Mouse (Mus musculus) right cerebral cortex, postnatal 14 days (tissue): ENCODE measurements at regions not wholly inside any gene's neighbourhood (a gene's known extent, or its start where the extent isn't known, plus 50 kb on each side); places are given as distances from the start of the nearest gene placed in this dataset.
A peak's percentile ranks its signal among the peaks of the same experiment; 100 is the strongest.

Experiments used
- DNase-seq: peaks from one replicate; pipeline ENCODE4 v3.0.0; 2022

DNA sequence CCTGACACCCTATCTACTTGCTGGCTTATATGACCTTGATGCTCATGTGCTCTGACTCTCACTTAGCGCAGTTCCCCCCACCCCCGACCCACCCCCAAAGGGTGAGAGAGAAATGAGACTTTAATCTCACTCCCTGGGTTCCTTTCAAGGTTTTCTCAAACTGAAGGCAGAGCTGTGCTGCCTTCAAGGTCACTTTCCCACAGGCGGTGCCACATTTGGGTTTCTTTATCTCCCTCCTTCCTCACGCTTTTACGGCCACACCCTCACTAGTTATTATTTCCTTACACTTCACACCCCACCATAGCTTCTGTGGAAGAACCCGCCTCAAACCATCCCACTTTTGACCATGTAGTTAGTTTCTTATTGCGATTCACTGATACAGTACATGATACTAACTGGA lies 244.1 kb upstream of the Nr5a2 start:
- no peak for DNase-seq

DNA sequence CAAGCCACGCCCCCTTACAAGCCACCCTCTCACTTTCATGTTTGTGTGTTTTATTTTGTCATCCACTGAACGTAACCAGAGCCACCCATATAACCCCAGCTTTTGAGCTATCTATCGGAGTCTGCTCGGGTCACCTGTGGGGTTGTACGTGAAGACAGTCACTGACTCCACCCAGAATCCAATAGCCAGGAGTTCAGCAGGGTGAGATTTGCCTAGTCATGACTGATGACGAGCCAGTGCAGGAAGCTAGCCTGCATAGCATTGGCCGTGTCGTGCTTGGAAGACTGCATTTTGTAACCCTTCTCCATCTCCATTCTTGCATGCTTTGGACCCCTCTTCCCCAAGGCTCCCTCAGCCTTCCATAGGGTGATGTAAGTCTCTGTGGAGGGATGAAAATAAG lies 243.3 kb upstream of the Nr5a2 start:
- DNase-seq, result no peak

DNA sequence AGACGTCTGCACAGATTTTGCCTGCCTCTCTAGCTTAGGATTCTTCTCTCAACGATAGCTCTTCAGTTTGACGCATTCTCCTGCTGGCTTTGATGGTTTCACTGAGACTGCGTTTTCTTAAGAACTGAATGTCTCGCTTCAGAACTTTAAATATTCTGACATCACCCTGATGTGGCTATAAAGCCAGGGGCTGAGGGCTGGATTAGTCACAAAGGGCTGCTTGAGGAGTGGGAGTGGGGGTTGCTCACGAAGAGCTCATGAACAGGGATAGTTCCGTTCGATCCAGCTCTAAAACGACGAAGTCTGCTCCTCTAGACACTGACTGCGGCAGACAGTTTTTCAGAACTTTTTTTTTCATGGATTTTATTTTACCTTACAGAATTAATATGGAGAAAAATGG lies 240.7 kb upstream of the Nr5a2 start:
- no peak for DNase-seq

DNA sequence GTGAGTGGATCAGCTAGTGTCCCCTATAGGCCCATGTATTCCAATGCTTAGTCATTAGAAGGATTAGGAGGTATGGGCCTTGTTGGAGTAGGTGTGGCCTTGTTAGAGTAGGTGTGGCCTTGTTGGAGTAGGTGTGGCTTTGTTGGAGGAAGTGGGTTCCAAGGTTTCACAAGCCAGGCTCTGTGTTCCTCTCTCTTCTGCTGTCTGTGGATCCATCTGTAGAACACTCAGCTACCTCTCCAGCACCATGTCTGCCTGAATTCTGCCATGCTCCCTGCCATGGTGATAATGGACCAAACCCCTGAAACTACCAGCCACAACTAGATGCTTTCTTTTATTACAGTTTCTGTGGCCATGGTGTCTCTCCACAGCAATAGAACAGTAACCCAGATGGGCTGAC lies 235.7 kb upstream of the Nr5a2 start:
- no peak for DNase-seq

GRCm38 (mm10) chr1:137195065-137195620 lies 234.9 kb upstream of the Nr5a2 start:
- no peak for DNase-seq

- DNase-seq, result no peak
Observed at GRCm38 (mm10) chr1:137178231-137178630, 218.0 kb upstream of the Nr5a2 start.

DNA sequence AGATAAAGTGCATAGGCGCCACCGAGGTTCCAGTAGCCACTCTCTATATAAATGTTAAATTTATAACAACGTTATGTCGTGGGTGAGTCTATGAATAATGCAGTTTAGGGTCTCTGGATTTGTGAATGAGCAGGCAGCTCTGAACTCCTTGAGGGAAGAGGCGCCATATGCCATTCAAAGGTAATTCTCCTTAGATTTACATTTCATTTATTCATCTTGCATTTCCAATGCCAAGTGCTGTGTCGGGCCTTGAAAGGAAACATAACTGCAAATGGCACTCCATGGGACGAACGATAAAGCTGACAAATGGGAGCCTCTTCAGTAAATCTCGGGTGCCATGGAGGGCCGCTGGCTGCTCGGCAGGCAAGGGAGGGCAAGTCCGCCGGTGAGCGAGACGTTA lies 216.4 kb upstream of the Nr5a2 start:
- no peak for DNase-seq

- DNase-seq, result no peak
Observed at GRCm38 (mm10) chr1:137174081-137174480, 213.8 kb upstream of the Nr5a2 start.

- DNase-seq, result no peak
Observed at GRCm38 (mm10) chr1:137172128-137172527, 211.9 kb upstream of the Nr5a2 start.

DNA sequence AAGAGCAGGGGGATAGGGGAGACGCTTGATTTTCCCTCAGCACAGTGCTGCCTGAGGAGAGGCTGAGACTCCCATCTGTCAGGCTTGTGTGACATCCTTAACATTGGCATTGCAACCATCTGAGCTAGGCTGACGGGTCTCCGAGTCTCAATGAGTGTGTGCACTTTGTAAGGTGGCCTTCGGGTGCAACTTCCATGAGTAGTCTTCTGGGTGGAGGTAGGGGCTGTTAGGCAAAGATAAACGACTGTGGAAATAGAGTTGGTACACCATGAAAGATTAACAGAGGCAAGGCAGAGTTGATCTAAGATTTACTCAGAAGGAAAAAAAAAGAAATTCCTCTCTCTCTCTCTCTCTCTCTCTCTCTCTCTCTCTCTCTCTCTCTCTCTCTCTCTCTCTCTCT lies 211.2 kb upstream of the Nr5a2 start:
- no peak for DNase-seq

- no peak for DNase-seq
Observed at GRCm38 (mm10) chr1:137147891-137148290, 187.6 kb upstream of the Nr5a2 start.

- DNase-seq, result no peak
Observed at GRCm38 (mm10) chr1:137141879-137142570, 181.8 kb upstream of the Nr5a2 start.

DNA sequence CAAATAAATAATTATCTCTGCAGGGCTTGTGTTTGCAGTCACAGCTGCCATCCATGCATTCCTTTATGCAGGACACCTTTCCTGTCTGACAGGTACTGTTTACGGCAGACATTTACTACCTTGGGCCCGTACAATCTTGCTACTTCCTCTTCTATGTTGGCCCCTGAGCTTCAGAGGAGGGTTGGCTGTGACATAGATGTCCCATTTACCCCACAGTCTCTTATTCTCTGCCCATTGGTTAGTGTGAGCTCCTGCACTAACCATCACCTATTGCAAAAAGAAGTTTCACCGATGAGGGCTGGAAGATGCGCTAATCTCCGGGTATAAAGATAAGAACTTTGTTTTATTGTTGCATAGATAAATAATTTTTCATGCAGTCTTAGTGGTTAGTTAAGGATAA lies 181.1 kb upstream of the Nr5a2 start:
- DNase-seq, result no peak

GRCm38 (mm10) chr1:137136156-137136555 lies 175.9 kb upstream of the Nr5a2 start:
- no peak for DNase-seq

DNA sequence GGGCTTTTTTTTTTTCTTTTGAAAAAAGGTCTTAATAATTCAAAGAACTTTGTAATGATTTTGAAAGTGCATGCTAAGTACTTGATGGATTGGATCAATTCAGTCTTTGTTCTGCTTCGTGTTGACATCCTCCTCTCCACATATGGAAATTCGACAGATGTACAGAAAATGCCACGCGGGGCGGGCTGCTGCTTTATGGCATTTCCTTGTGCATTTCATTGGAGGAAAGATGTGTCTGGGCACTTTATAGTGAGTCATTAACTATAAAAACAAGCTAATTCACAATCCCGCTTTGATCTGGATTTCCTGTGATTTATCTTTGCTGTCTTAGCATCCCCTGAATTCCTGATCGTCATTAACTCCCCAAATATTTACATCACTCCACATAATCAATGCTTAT lies 173.5 kb upstream of the Nr5a2 start:
- no peak for DNase-seq

DNA sequence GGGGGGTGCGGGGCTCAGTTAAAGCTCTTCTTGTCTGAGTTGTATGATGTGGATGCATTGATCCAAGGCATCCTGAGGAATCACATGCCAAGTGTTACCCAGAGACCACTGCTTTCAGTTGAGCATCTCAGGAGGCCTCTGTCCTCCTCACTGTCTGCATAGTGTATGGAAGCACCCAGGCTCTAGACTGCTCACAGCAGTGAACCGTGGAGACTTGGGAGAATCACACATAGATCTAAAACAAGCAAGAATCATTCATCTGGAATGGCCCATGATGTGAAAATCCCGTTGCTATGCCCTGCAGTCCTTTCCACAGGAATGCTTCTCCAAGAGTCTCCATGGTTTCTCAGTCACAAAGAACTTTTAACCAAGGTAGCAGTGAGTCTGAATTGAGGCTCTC lies 170.0 kb upstream of the Nr5a2 start:
- DNase-seq, result no peak

- DNase-seq, result no peak
Observed at GRCm38 (mm10) chr1:137129116-137129515, 168.9 kb upstream of the Nr5a2 start.

DNA sequence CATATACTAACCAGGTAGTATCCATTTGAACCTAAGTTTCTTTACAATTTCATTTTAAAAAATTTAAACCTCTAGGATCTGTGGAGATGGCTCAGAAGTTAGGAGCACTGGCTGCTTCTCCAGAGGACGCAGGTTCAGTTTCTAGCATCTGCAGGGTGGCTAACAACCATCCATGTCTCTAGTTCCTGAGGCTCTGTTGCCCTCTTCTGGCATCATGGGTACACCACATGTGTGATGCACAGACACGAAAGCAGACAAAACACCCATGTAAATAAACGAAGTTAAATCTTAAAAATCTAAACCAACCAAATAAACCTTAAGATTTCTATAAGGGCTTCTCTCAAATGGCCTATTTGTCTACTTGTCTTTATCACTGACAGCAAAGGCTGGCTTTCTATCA lies 157.6 kb upstream of the Nr5a2 start:
- no peak for DNase-seq

- DNase-seq, result no peak
Observed at GRCm38 (mm10) chr1:137106444-137106843, 146.2 kb upstream of the Nr5a2 start.

GRCm38 (mm10) chr1:137091762-137092161 lies 131.5 kb upstream of the Nr5a2 start:
- DNase-seq, result no peak

DNA sequence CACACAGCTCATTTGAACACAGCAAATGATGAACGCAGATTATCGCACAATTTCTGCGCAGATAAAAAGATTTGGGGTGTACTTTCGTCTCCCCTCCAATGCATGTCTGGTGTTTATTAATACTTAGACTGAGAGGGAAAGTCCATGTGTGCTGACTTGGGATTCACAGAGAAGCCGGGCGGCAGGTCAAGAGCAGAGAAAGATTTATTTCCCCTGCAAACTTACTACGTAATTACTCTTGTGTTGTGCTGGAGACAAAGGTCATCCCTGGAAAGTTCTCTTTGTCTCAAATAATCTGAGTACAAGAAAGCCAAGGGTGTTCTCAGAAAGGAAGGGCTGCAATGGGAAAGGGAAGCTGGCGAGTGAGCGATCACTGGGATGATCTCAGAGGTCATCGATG lies 127.9 kb upstream of the Nr5a2 start:
- no peak for DNase-seq

GRCm38 (mm10) chr1:137086766-137087165 lies 126.5 kb upstream of the Nr5a2 start:
- no peak for DNase-seq

- DNase-seq, result no peak
Observed at GRCm38 (mm10) chr1:137083500-137083899, 123.3 kb upstream of the Nr5a2 start.

DNA sequence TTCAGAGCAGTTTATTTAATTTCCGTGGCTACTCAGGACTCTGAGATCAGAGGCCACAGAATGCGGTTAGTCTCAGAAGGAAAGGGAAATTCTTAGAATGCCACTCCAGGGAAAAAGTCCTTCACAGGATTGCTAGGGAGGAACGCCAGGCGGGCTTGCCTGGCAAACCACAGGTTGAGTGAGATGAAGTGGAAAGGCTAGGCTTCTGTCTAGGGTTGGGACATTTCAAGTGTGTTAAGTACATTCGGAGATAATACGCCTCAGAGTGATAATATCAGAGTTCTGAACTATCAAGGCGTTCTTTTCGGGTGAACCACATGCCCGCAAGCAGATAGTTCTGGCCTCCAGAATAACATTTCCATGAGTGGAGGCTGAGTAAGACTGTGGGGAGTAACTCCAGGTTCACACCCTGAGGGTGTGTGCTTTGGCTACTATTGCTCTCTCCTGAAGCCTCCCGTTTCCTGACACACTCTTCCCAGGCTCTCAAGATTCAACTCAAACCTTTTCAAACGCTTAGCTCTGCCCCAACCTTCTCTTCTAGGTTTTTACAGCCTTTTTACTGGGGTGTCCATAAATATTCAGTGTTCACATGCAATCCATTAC lies 119.3 kb upstream of the Nr5a2 start:
- DNase-seq, result no peak

DNA sequence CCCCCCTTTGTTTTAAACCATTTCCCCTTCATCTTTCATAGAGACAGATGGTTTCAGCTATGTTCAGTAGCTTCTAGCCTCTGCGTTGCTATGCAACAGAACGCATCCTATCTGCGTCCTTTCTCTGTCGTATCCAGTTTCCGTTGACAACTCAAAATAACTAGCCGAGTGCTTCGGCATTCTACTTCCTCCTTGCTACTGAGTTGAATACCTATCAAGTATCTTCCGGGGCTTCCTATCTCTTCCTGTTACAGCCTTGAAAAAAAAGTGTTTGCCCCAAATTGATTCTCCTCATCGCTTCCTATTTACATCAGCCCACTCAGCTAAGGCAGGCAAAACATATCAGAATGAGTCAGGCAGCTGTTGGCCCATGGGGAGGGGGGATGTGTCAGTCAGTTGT lies 114.5 kb upstream of the Nr5a2 start:
- DNase-seq, result peak; percentile 14
